Mouse (Mus musculus) hindbrain, postnatal 0 days (tissue): ENCODE measurements around the gene Tenm4. TPM values are rescaled to one million over a fixed set of nuclear protein-coding genes. Genes with fewer than 3 reads are reported as not detected.
A peak's percentile ranks its signal among the peaks of the same experiment; 100 is the strongest.

Source experiments
- ATAC-seq: fragments of 200-750 bp; cut with Nextera tagmentation; 2 replicates; pipeline ENCODE4 v1.8.0; 2017; ENCODE audit warnings: mild to moderate bottlenecking, moderate TSS enrichment, moderate library complexity
- DNase-seq: peaks from one replicate; pipeline ENCODE4 v3.0.0-alpha.2; 2015; ENCODE audit warnings: low spot score
- H3K27ac ChIP-seq: fragments of 300-500 bp; sonication (generic); 2 replicates; pipeline ENCODE4 v1.5.1; 2014; ENCODE audit warnings: mild to moderate bottlenecking
- H3K27me3 ChIP-seq: fragments of 300-500 bp; sonication (generic); 2 replicates; pipeline ENCODE4 v1.6.1; 2014; ENCODE audit warnings: low read length, mixed read lengths; ENCODE audit not compliant: insufficient read depth
- H3K36me3 ChIP-seq: fragments of 300-500 bp; sonication (generic); 2 replicates; pipeline ENCODE4 v1.6.1; 2014; ENCODE audit warnings: low read length, mixed read lengths; ENCODE audit not compliant: insufficient read depth
- H3K4me1 ChIP-seq: fragments of 300-500 bp; sonication (generic); 2 replicates; pipeline ENCODE4 v1.6.1; 2014; ENCODE audit warnings: antibody characterized with exemption, low read length, mixed read lengths; ENCODE audit not compliant: insufficient read depth
- H3K4me2 ChIP-seq: fragments of 300-500 bp; sonication (generic); 2 replicates; pipeline ENCODE4 v1.6.1; 2014; ENCODE audit warnings: low read depth, mild to moderate bottlenecking, low read length, moderate library complexity, mixed read lengths
- H3K4me3 ChIP-seq: fragments of 300-500 bp; sonication (generic); 2 replicates; pipeline ENCODE4 v1.5.1; 2014; ENCODE audit warnings: low read length
- H3K9ac ChIP-seq: fragments of 300-500 bp; sonication (generic); replicated peaks from 2 replicates; pipeline ENCODE4 v1.6.1; 2014; ENCODE audit warnings: mild to moderate bottlenecking, low read length, moderate library complexity, mixed read lengths
- H3K9me3 ChIP-seq: fragments of 300-500 bp; sonication (generic); 2 replicates; pipeline ENCODE4 v1.6.1; 2016; ENCODE audit warnings: low read length, mixed read lengths
- CTCF ChIP-seq: IDR thresholded peaks from 2 replicates; pipeline ENCODE4 v1.5.1; 2016; ENCODE audit warnings: antibody characterized with exemption, control low read depth, low read depth
- WGBS: fragments of 180-500 bp; shearing (Covaris S2); extraction: QIAGEN DNeasy Blood & Tissue Kit; methylation state at CpG from one replicate; pipeline ENCODE4 v1.1.7; 2014; 5-methylcytosine and 5-hydroxymethylcytosine counted together
- polyA plus RNA-seq: library from polyadenylated mRNA; unstranded; fragments of >200 nt; fragmentation: Nextera tagmentation; extraction: Ambion mirVana; gene quantifications from 2 replicates; pipeline ENCODE4 v1.2.1, GENCODE M21; 2015
- total RNA-seq: library from RNA; depleted of rRNA; stranded (reverse); fragments of >200 nt; gene quantifications from 2 replicates; pipeline ENCODE4 v1.2.3, GENCODE M21; 2014

Tenm4 gene
- total and polyA plus RNA-seq, 2 experiments from 2014 or later, result 24.1 to 49.7 TPM

GRCm38 (mm10) chr7:96654206-96654605 lies 483.2 kb downstream of the Tenm4 start:
- WGBS, result 57% methylated on average over 2 of the region's 2 CpGs
- ATAC-seq (no peak), DNase-seq (no peak)
- Histone ChIP-seq H3K9ac (no peak overlapping the region), H3K4me1 (peaks cover 14% of the 10 kb centered on the region), H3K27ac (no peak overlapping the region), H3K4me2 (no peak overlapping the region), H3K27me3 (no peaks in the 10 kb centered on the region), H3K36me3 (no peaks in the 10 kb centered on the region), H3K4me3 (no peak overlapping the region), H3K9me3 (no peaks in the 10 kb centered on the region)
- TF ChIP-seq CTCF, result peak; percentile 36

GRCm38 (mm10) chr7:96655096-96655716 lies 484.2 kb downstream of the Tenm4 start:
- no peaks in the 10 kb centered on the region for H3K36me3 ChIP-seq
- H3K9ac ChIP-seq, result no peak overlapping the region
- no peaks in the 10 kb centered on the region for H3K9me3 ChIP-seq
- 55% methylated on average over 3 of the region's 3 CpGs for WGBS
- TF ChIP-seq CTCF, result no peak
- no peak overlapping the region for H3K4me3 ChIP-seq
- ATAC-seq, result no peak
- H3K27ac ChIP-seq, result no peak overlapping the region
- H3K27me3 ChIP-seq, result no peaks in the 10 kb centered on the region
- no peak for DNase-seq
- H3K4me2 ChIP-seq, result no peak overlapping the region
- H3K4me1 ChIP-seq, result peaks cover 14% of the 10 kb centered on the region; the same call in 1 of the 2 replicates

- DNase-seq (no peak), ATAC-seq (no peak)
- TF ChIP-seq CTCF, result no peak
- no peak overlapping the region for H3K9ac ChIP-seq
- H3K36me3 ChIP-seq, result no peaks in the 10 kb centered on the region
- H3K4me2 ChIP-seq, result no peak overlapping the region
- H3K4me1 ChIP-seq, result peaks cover 11% of the 10 kb centered on the region
- no peak overlapping the region for H3K27ac ChIP-seq
- WGBS, result 26% methylated on average over 13 of the region's 13 CpGs
- H3K9me3 ChIP-seq, result no peaks in the 10 kb centered on the region
- H3K4me3 ChIP-seq, result no peak overlapping the region
- H3K27me3 ChIP-seq, result no peaks in the 10 kb centered on the region
Observed at GRCm38 (mm10) chr7:96657101-96657830, 486.2 kb downstream of the Tenm4 start.

- Histone ChIP-seq H3K27me3 (no peaks in the 10 kb centered on the region), H3K4me1 (peaks cover 4% of the 10 kb centered on the region; the same call in 1 of the 2 replicates), H3K36me3 (no peaks in the 10 kb centered on the region), H3K4me3 (no peak overlapping the region), H3K4me2 (no peak overlapping the region), H3K9me3 (no peaks in the 10 kb centered on the region), H3K9ac (no peak overlapping the region), H3K27ac (no peak overlapping the region)
- whole genome bisulfite sequencing, result 68% methylated on average over 11 of the region's 11 CpGs
- DNase-seq (no peak), ATAC-seq (no peak)
- TF ChIP-seq CTCF, result no peak
Observed at GRCm38 (mm10) chr7:96657857-96658580, 487.0 kb downstream of the Tenm4 start.

GRCm38 (mm10) chr7:96660907-96661306 lies 489.9 kb downstream of the Tenm4 start:
- Histone ChIP-seq H3K9ac (no peak overlapping the region), H3K4me3 (no peak overlapping the region), H3K27ac (no peak overlapping the region), H3K9me3 (no peaks in the 10 kb centered on the region), H3K27me3 (no peaks in the 10 kb centered on the region), H3K4me2 (no peak overlapping the region), H3K4me1 (peaks cover 4% of the 10 kb centered on the region; the same call in 1 of the 2 replicates), H3K36me3 (no peaks in the 10 kb centered on the region)
- 59% methylated on average over 3 of the region's 3 CpGs for WGBS
- DNase-seq, result no peak
- no peak for TF ChIP-seq CTCF
- peak; percentile 55 for ATAC-seq

- no peaks in the 10 kb centered on the region for H3K36me3 ChIP-seq
- H3K4me1 ChIP-seq, result peaks cover 4% of the 10 kb centered on the region; the same call in 1 of the 2 replicates
- WGBS, result 48% methylated on average over 12 of the region's 12 CpGs
- H3K9me3 ChIP-seq, result no peaks in the 10 kb centered on the region
- H3K4me3 ChIP-seq, result no peak overlapping the region
- no peak overlapping the region for H3K9ac ChIP-seq
- no peak for ATAC-seq
- TF ChIP-seq CTCF, result no peak
- H3K4me2 ChIP-seq, result no peak overlapping the region
- no peak overlapping the region for H3K27ac ChIP-seq
- no peaks in the 10 kb centered on the region for H3K27me3 ChIP-seq
- no peak for DNase-seq
Observed at GRCm38 (mm10) chr7:96661352-96662169, 490.5 kb downstream of the Tenm4 start.
